Mouse (Mus musculus): ENCODE results near the gene Aadat.
"Not testable (repeated sequence)": the region's sequence is repeated elsewhere in the genome, so short reads cannot be mapped to it uniquely, and the experiment has no call there.

Gene Aadat

GRCm38 (mm10) chr8:60505653-60506521 is at the start of gene Aadat:
Gene Aadat (plus strand): TSS chr8:60505932.
- peak; percentile 37 to 84 for DNase-seq (ENCODE audit: inconsistent age in 2 of 2, low spot score in 1 of 2)

GRCm38 (mm10) chr8:60466686-60467335 is 38.9 kb upstream of the Aadat start:
- DNase-seq (ENCODE audit: inconsistent age in 2 of 2, low spot score in 1 of 2), result peak; percentile 50 to 85

- DNase-seq (ENCODE audit: inconsistent age in 2 of 2, low spot score in 1 of 2), result peak in 1 of 2 experiments; percentile 10
These were observed 15.6 kb upstream of the Aadat start for GRCm38 (mm10) chr8:60490147-60490546.

- DNase-seq (ENCODE audit: inconsistent age in 2 of 2, low spot score in 1 of 2), result peak in 1 of 2 experiments; percentile 21
These were observed 13.9 kb upstream of the Aadat start for GRCm38 (mm10) chr8:60491871-60492270.

- DNase-seq (ENCODE audit: inconsistent age in 2 of 2, low spot score in 1 of 2), result peak; percentile 20 to 63
These were observed 13.3 kb upstream of the Aadat start for GRCm38 (mm10) chr8:60492471-60492870.

- no peak for DNase-seq (ENCODE audit: inconsistent age in 2 of 2, low spot score in 1 of 2)
These were observed 11.1 kb upstream of the Aadat start for GRCm38 (mm10) chr8:60494606-60495005.

- not testable (repeated sequence) for DNase-seq (ENCODE audit: inconsistent age in 2 of 2, low spot score in 1 of 2)
These were observed 10.7 kb upstream of the Aadat start for GRCm38 (mm10) chr8:60495046-60495445.

- no peak for DNase-seq (ENCODE audit: inconsistent age in 2 of 2, low spot score in 1 of 2)
These were observed 2.6 kb upstream of the Aadat start, which contains the start of gene Gm10283 for GRCm38 (mm10) chr8:60503098-60503497. Gene Gm10283 (minus strand): TSS chr8:60503198.

- no peak for DNase-seq (ENCODE audit: inconsistent age in 2 of 2, low spot score in 1 of 2)
These were observed 12.6 kb downstream of the Aadat start for GRCm38 (mm10) chr8:60518286-60518685.

- DNase-seq (ENCODE audit: inconsistent age in 2 of 2, low spot score in 1 of 2), result no peak
These were observed 29.2 kb downstream of the Aadat start for GRCm38 (mm10) chr8:60534945-60535344.

GRCm38 (mm10) chr8:60566783-60567182 is 61.1 kb downstream of the Aadat start:
- DNase-seq (ENCODE audit: inconsistent age in 2 of 2, low spot score in 1 of 2), result no peak

- no peak for DNase-seq (ENCODE audit: inconsistent age in 2 of 2, low spot score in 1 of 2)
These were observed 71.5 kb downstream of the Aadat start for GRCm38 (mm10) chr8:60577231-60577630.

- DNase-seq (ENCODE audit: inconsistent age in 2 of 2, low spot score in 1 of 2), result no peak
These were observed 77.6 kb downstream of the Aadat start for GRCm38 (mm10) chr8:60583369-60583768.

- DNase-seq (ENCODE audit: inconsistent age in 2 of 2, low spot score in 1 of 2), result not testable (repeated sequence)
These were observed 85.8 kb downstream of the Aadat start for GRCm38 (mm10) chr8:60591352-60592105.

- peak; percentile 10 to 62 for DNase-seq (ENCODE audit: inconsistent age in 2 of 2, low spot score in 1 of 2)
These were observed 89.0 kb downstream of the Aadat start for GRCm38 (mm10) chr8:60594761-60595160.

Data from adrenal gland, adult (tissue).